Mouse (Mus musculus) kidney, embryonic 16.5 days (tissue): ENCODE measurements around the gene Serpina11. TPM values are rescaled to one million over a fixed set of nuclear protein-coding genes. Genes with fewer than 3 reads are reported as not detected.

Source experiments
- ATAC-seq: fragments of 200-750 bp; cut with Nextera tagmentation; 2 replicates; pipeline ENCODE4 v1.8.0; 2017; ENCODE audit warnings: moderate TSS enrichment; ENCODE audit not compliant: low FRiP score, low TSS enrichment
- H3K27ac ChIP-seq: fragments of 300-500 bp; sonication (generic); 2 replicates; pipeline ENCODE4 v1.5.1; 2014; ENCODE audit warnings: low read length
- H3K27me3 ChIP-seq: fragments of 300-500 bp; sonication (generic); 2 replicates; pipeline ENCODE4 v1.6.1; 2014; ENCODE audit warnings: low read length, control low read depth, mixed read lengths; ENCODE audit not compliant: insufficient read depth
- H3K36me3 ChIP-seq: fragments of 300-500 bp; sonication (generic); 2 replicates; pipeline ENCODE4 v1.6.1; 2014; ENCODE audit warnings: low read length, control low read depth, mixed read lengths; ENCODE audit not compliant: insufficient read depth
- H3K4me1 ChIP-seq: fragments of 300-500 bp; sonication (generic); 2 replicates; pipeline ENCODE4 v1.6.1; 2014; ENCODE audit warnings: low read length, control low read depth, mixed read lengths; ENCODE audit not compliant: insufficient read depth
- H3K4me2 ChIP-seq: fragments of 300-500 bp; sonication (generic); replicated peaks from 2 replicates; pipeline ENCODE4 v1.6.1; 2014; ENCODE audit warnings: low read depth, low read length
- H3K4me3 ChIP-seq: fragments of 300-500 bp; sonication (generic); 2 replicates; pipeline ENCODE4 v1.5.1; 2014; ENCODE audit warnings: mild to moderate bottlenecking, low read length
- H3K9ac ChIP-seq: fragments of 300-500 bp; sonication (generic); replicated peaks from 2 replicates; pipeline ENCODE4 v1.6.1; 2014; ENCODE audit warnings: low read length
- H3K9me3 ChIP-seq: fragments of 300-500 bp; sonication (generic); 2 replicates; pipeline ENCODE4 v1.6.1; 2016; ENCODE audit warnings: low read length, control low read depth
- WGBS: fragments of 180-500 bp; shearing (Covaris S2); extraction: QIAGEN DNeasy Blood & Tissue Kit; methylation state at CpG from one replicate; pipeline ENCODE4 v1.1.7; 2014; 5-methylcytosine and 5-hydroxymethylcytosine counted together
- polyA plus RNA-seq: library from polyadenylated mRNA; unstranded; fragments of >200 nt; fragmentation: Nextera tagmentation; extraction: Ambion mirVana; gene quantifications from 2 replicates; pipeline ENCODE4 v1.2.1, GENCODE M21; 2015

Gene Serpina11
- polyA plus RNA-seq, 1 experiment from 2014 or later, result not detected

GRCm38 (mm10) chr12:103999611-104000010 lies 9.9 kb upstream of the Serpina11 start:
- WGBS, result 79% methylated on average over 8 of the region's 8 CpGs
- Histone ChIP-seq H3K27ac (no peak overlapping the region), H3K9me3 (peaks cover 4% of the 10 kb centered on the region), H3K4me1 (0 out of 2 replicates have a peak, but pooled peaks cover 10% of the 10 kb centered on the region), H3K4me2 (no peak overlapping the region), H3K36me3 (no peaks in the 10 kb centered on the region), H3K9ac (no peak overlapping the region), H3K4me3 (no peak overlapping the region), H3K27me3 (0 out of 2 replicates have a peak, but pooled peaks cover 1% of the 10 kb centered on the region)
- ATAC-seq, result no peak

GRCm38 (mm10) chr12:103996513-103996912 lies 6.8 kb upstream of the Serpina11 start:
- H3K4me2 ChIP-seq, result no peak overlapping the region
- no peaks in the 10 kb centered on the region for H3K9me3 ChIP-seq
- ATAC-seq, result no peak
- H3K27ac ChIP-seq, result no peak overlapping the region
- WGBS, result 71% methylated on average over 2 of the region's 2 CpGs
- H3K4me3 ChIP-seq, result no peak overlapping the region
- 0 out of 2 replicates have a peak, but pooled peaks cover 4% of the 10 kb centered on the region for H3K27me3 ChIP-seq
- H3K36me3 ChIP-seq, result no peaks in the 10 kb centered on the region
- H3K9ac ChIP-seq, result no peak overlapping the region
- H3K4me1 ChIP-seq, result no peaks in the 10 kb centered on the region

GRCm38 (mm10) chr12:103995292-103996072 lies 5.7 kb upstream of the Serpina11 start:
- 30% methylated on average over 5 of the region's 5 CpGs for WGBS
- ATAC-seq, result no peak

GRCm38 (mm10) chr12:103992945-103993344 lies 3.2 kb upstream of the Serpina11 start:
- H3K4me1 ChIP-seq, result no peaks in the 10 kb centered on the region
- H3K9me3 ChIP-seq, result no peaks in the 10 kb centered on the region
- H3K36me3 ChIP-seq, result no peaks in the 10 kb centered on the region
- 0 out of 2 replicates have a peak, but pooled peaks cover 4% of the 10 kb centered on the region for H3K27me3 ChIP-seq
- H3K9ac ChIP-seq, result no peak overlapping the region
- no peak overlapping the region for H3K4me3 ChIP-seq
- no peak overlapping the region for H3K4me2 ChIP-seq
- no peak overlapping the region for H3K27ac ChIP-seq
- 77% methylated on average over 7 of the region's 7 CpGs for WGBS
- no peak for ATAC-seq

More at GRCm38 (mm10) chr12:103995292-103996072, 5.7 kb upstream of the Serpina11 start:
- Histone ChIP-seq H3K4me1 (no peaks in the 10 kb centered on the region), H3K4me3 (no peak overlapping the region), H3K36me3 (no peaks in the 10 kb centered on the region), H3K4me2 (no peak overlapping the region), H3K9ac (no peak overlapping the region), H3K9me3 (no peaks in the 10 kb centered on the region), H3K27ac (no peak overlapping the region), H3K27me3 (0 out of 2 replicates have a peak, but pooled peaks cover 4% of the 10 kb centered on the region)

GRCm38 (mm10) chr12:103989514-103989767 lies 316 bp downstream of the Serpina11 start:
- H3K9me3 ChIP-seq, result no peaks in the 10 kb centered on the region
- ATAC-seq, result no peak
- H3K9ac ChIP-seq, result no peak overlapping the region
- no peaks in the 10 kb centered on the region for H3K36me3 ChIP-seq
- H3K27ac ChIP-seq, result no peak overlapping the region
- H3K4me1 ChIP-seq, result no peaks in the 10 kb centered on the region
- 51% methylated on average over 2 of the region's 2 CpGs for WGBS
- H3K4me3 ChIP-seq, result no peak overlapping the region
- H3K27me3 ChIP-seq, result 0 out of 2 replicates have a peak, but pooled peaks cover 1% of the 10 kb centered on the region
- no peak overlapping the region for H3K4me2 ChIP-seq

- Histone ChIP-seq H3K4me1 (no peaks in the 10 kb centered on the region), H3K36me3 (no peaks in the 10 kb centered on the region), H3K4me2 (no peak overlapping the region), H3K4me3 (no peak overlapping the region), H3K27me3 (no peaks in the 10 kb centered on the region), H3K9ac (no peak overlapping the region), H3K9me3 (no peaks in the 10 kb centered on the region), H3K27ac (no peak overlapping the region)
- ATAC-seq, result no peak
- 44% methylated on average over 14 of the region's 14 CpGs for WGBS
Measured at GRCm38 (mm10) chr12:103988754-103989513, 823 bp downstream of the Serpina11 start.

GRCm38 (mm10) chr12:103985868-103986267 lies 3.9 kb downstream of the Serpina11 start:
- ATAC-seq, result no peak
- WGBS, result 65% methylated on average over 5 of the region's 5 CpGs
- Histone ChIP-seq H3K36me3 (no peaks in the 10 kb centered on the region), H3K4me3 (no peak overlapping the region), H3K9me3 (no peaks in the 10 kb centered on the region), H3K4me2 (no peak overlapping the region), H3K27me3 (no peaks in the 10 kb centered on the region), H3K27ac (no peak overlapping the region), H3K9ac (no peak overlapping the region), H3K4me1 (no peaks in the 10 kb centered on the region)

GRCm38 (mm10) chr12:103984935-103985334 lies 4.8 kb downstream of the Serpina11 start:
- no peak overlapping the region for H3K4me3 ChIP-seq
- H3K9ac ChIP-seq, result no peak overlapping the region
- no peaks in the 10 kb centered on the region for H3K4me1 ChIP-seq
- H3K4me2 ChIP-seq, result no peak overlapping the region
- no peaks in the 10 kb centered on the region for H3K27me3 ChIP-seq
- no peak overlapping the region for H3K27ac ChIP-seq
- no peaks in the 10 kb centered on the region for H3K9me3 ChIP-seq
- ATAC-seq, result no peak
- 59% methylated on average over 4 of the region's 4 CpGs for WGBS
- no peaks in the 10 kb centered on the region for H3K36me3 ChIP-seq

GRCm38 (mm10) chr12:103981646-103982360 lies 8.0 kb downstream of the Serpina11 start:
- Histone ChIP-seq H3K9ac (no peak overlapping the region), H3K27ac (no peak overlapping the region), H3K27me3 (no peaks in the 10 kb centered on the region), H3K9me3 (no peaks in the 10 kb centered on the region), H3K4me2 (no peak overlapping the region), H3K4me1 (no peaks in the 10 kb centered on the region), H3K36me3 (no peaks in the 10 kb centered on the region), H3K4me3 (no peak overlapping the region)
- 70% methylated on average over 7 of the region's 7 CpGs for WGBS
- no peak for ATAC-seq
